Comparison of ENCODE assay signal across 8 mouse cellular contexts in genomic region chr10:83337159-83337951, GRCm38 (mm10). TPM values are rescaled to one million over a fixed set of nuclear protein-coding genes. Genes with fewer than 3 reads are reported as not detected.
DNase-seq lines count a peak whose midpoint lies in the region; ATAC-seq lines count a peak whose summit lies in the region.

Gene Slc41a2 (minus strand): TSS chr10:83337882.

- H3K4me2 ChIP-seq in hindbrain, embryonic 12.5 days (replicated peaks), result peak within 1 kb of the TSS; percentile 92

- H3K4me1 ChIP-seq in hindbrain, embryonic 12.5 days, result 0 out of 2 replicates have a peak, but pooled peaks cover 2% of the 10 kb centered on the region

- WGBS in hindbrain, embryonic 12.5 days, result under 1% methylated on average over 70 of the region's 102 CpGs

- H3K27ac ChIP-seq in hindbrain, embryonic 12.5 days, result peak within 1 kb of the TSS; percentile 79

- DNase-seq in cerebellum, postnatal 14 days, result peak; percentile 83 to 90
- peak; percentile 73 to 75 for DNase-seq in frontal cortex, postnatal 36 days (ENCODE audit: low spot score in 2 of 2)
- peak; percentile 55 to 70 for DNase-seq in layer of hippocampus, postnatal 25 days (ENCODE audit: extremely low spot score in 1 of 2, low spot score in 1 of 2)
- DNase-seq in lung, postnatal 25 days (ENCODE audit: low spot score), result peak; percentile 61
- DNase-seq in ovary, postnatal 36 days (ENCODE audit: low spot score), result peak; percentile 74
- peak; percentile 63 for DNase-seq in urinary bladder, postnatal 25 days (ENCODE audit: low spot score)

- H3K9ac ChIP-seq in hindbrain, embryonic 12.5 days, result peak within 1 kb of the TSS; percentile 84

- no peaks in the 10 kb centered on the region for H3K9me3 ChIP-seq in hindbrain, embryonic 12.5 days (replicated peaks)

- ATAC-seq in activated CD4-positive, CD25-positive, alpha-beta regulatory T cell, adult 4 months, result peak; percentile 42
- ATAC-seq in hindbrain, embryonic 12.5 days (ENCODE audit: low FRiP score), result peak; percentile 88

- H3K36me3 ChIP-seq in hindbrain, embryonic 12.5 days, result no peaks in the 10 kb centered on the region

- H3K27me3 ChIP-seq in hindbrain, embryonic 12.5 days, result peaks cover 56% of the 10 kb centered on the region

- H3K4me3 ChIP-seq in hindbrain, embryonic 12.5 days, result peak within 1 kb of the TSS; percentile 65

RNA-seq across cellular contexts. Expression of gene Slc41a2, which starts in this region (rescaled TPM):
- 1 to 10 TPM in 1 of 2 experiments, under 1 TPM in 1; 0.29 to 1.1 TPM for polyA plus RNA-seq in activated CD4-positive, CD25-positive, alpha-beta regulatory T cell, adult 4 months (2017; shearing (Covaris generic))
- polyA plus RNA-seq in hindbrain, embryonic 12.5 days (2016; fragmentation: Nextera tagmentation; extraction: Ambion mirVana), result 2.6 and 3.8 TPM in 2 replicates
- 10 to 100 TPM; 21.5 to 23.0 TPM for total RNA-seq in layer of hippocampus, postnatal 25 days (2021)

Comparison
In these comparisons a context has a peak if more than half of its experiments do, and no peak if none do; other contexts are left out.
1. Peak in every context shown above with its lines: DNase-seq, ATAC-seq, H3K4me3 ChIP-seq and H3K27ac ChIP-seq.